19 mouse cellular contexts compared by ENCODE assay signal in genomic region chr11:94475722-94476121, GRCm38 (mm10). TPM values are rescaled to one million over a fixed set of nuclear protein-coding genes. Genes with fewer than 3 reads are reported as not detected.
A peak's percentile ranks its signal among the peaks of the same experiment; 100 is the strongest.
DNase-seq lines count a peak whose midpoint lies in the region; ATAC-seq and TF ChIP-seq lines count a peak whose summit lies in the region.
"Had no signal": no experiment of that assay in that cellular context is flagged by ENCODE, and none has a peak within 500 bp of the region (broad histone marks: within the 10 kb centered on the region; RNA-seq: fewer than 3 reads in every experiment).

No protein-coding gene starts in this region.

- no peak for ATAC-seq in hindbrain, embryonic 11.5 days (ENCODE audit: low FRiP score)
- ATAC-seq in lung, embryonic 14.5 days (ENCODE audit: insufficient read depth), result no peak
- ATAC-seq in midbrain, embryonic 16.5 days, result no peak
- ATAC-seq: inflammation-experienced regulatory T-cells, adult 6 months; Patski had no signal

- 11% methylated on average over 11 of the region's 11 CpGs for WGBS in hindbrain, embryonic 11.5 days
- WGBS in hindbrain, embryonic 10.5 days, result 14% methylated on average over 11 of the region's 11 CpGs
- 18% methylated on average over 11 of the region's 11 CpGs for WGBS in lung, embryonic 14.5 days
- 6% methylated on average over 11 of the region's 11 CpGs for WGBS in midbrain, embryonic 16.5 days

- H3K27me3 ChIP-seq in hindbrain, embryonic 11.5 days (ENCODE audit: control insufficient read depth, insufficient read depth, low read length), result peaks cover 26% of the 10 kb centered on the region
- peaks cover 98% of the 10 kb centered on the region for H3K27me3 ChIP-seq in hindbrain, embryonic 10.5 days (ENCODE audit: insufficient read depth, poor library complexity, severe bottlenecking)
- peaks cover 36% of the 10 kb centered on the region for H3K27me3 ChIP-seq in lung, embryonic 14.5 days (ENCODE audit: insufficient read depth, low read length)
- no peaks in the 10 kb centered on the region for H3K27me3 ChIP-seq in midbrain, embryonic 16.5 days (ENCODE audit: control insufficient read depth, insufficient read depth, low read depth, low read length)
- H3K27me3 ChIP-seq: Patski had no signal

- peak; percentile 50 for DNase-seq in cerebellum, adult 9-10 months
- no peak for DNase-seq in cerebellum, postnatal 25 days
- peak; percentile 13 for DNase-seq in hindbrain, embryonic 11.5 days (ENCODE audit: low spot score)
- no peak for DNase-seq in hindbrain, embryonic 10.5 days (ENCODE audit: low spot score)
- peak; percentile 11 for DNase-seq in lung, embryonic 14.5 days
- no peak for DNase-seq in lung, postnatal 10 days
- no peak for DNase-seq in layer of hippocampus, postnatal 14 days (ENCODE audit: low spot score in 2 of 2)
- DNase-seq: cerebellum, postnatal 36 days had no signal

- no peak overlapping the region for H3K27ac ChIP-seq in hindbrain, embryonic 11.5 days (ENCODE audit: low read depth, low read length)
- no peak overlapping the region for H3K27ac ChIP-seq in hindbrain, embryonic 10.5 days
- no peak overlapping the region for H3K27ac ChIP-seq in lung, embryonic 14.5 days (ENCODE audit: low read depth)
- H3K27ac ChIP-seq in midbrain, embryonic 16.5 days (ENCODE audit: low read length), result no peak overlapping the region
- H3K27ac ChIP-seq: embryonic facial prominence, embryonic 12.5 days; heart, embryonic 15.5 days; left cerebral cortex, adult 2 months; lung, embryonic 15.5 days had no signal

- no peaks in the 10 kb centered on the region for H3K9me3 ChIP-seq in hindbrain, embryonic 11.5 days (ENCODE audit: control insufficient read depth, low read length)
- no peaks in the 10 kb centered on the region for H3K9me3 ChIP-seq in hindbrain, embryonic 10.5 days
- H3K9me3 ChIP-seq in lung, embryonic 14.5 days (ENCODE audit: low read depth, low read length), result no peaks in the 10 kb centered on the region
- H3K9me3 ChIP-seq in midbrain, embryonic 16.5 days (replicated peaks; ENCODE audit: control insufficient read depth, low read length, poor library complexity, severe bottlenecking), result no peaks in the 10 kb centered on the region
- H3K9me3 ChIP-seq: embryonic facial prominence, embryonic 12.5 days; heart, embryonic 15.5 days; limb, embryonic 15.5 days; lung, embryonic 15.5 days had no signal

- H3K9ac ChIP-seq in hindbrain, embryonic 11.5 days (ENCODE audit: low read depth, low read length), result no peak overlapping the region
- H3K9ac ChIP-seq in lung, embryonic 14.5 days, result no peak overlapping the region
- H3K9ac ChIP-seq in midbrain, embryonic 16.5 days (ENCODE audit: low read depth, low read length), result no peak overlapping the region
- H3K9ac ChIP-seq: embryonic facial prominence, embryonic 12.5 days; heart, embryonic 15.5 days; limb, embryonic 15.5 days; lung, embryonic 15.5 days had no signal

- H3K4me2 ChIP-seq in hindbrain, embryonic 11.5 days (replicated peaks; ENCODE audit: low read depth, low read length), result no peak overlapping the region
- H3K4me2 ChIP-seq in lung, embryonic 14.5 days, result no peak overlapping the region
- H3K4me2 ChIP-seq in midbrain, embryonic 16.5 days (ENCODE audit: low read length), result peak overlapping the region; percentile 15; the same call in 1 of the 2 replicates
- H3K4me2 ChIP-seq: heart, embryonic 15.5 days; limb, embryonic 15.5 days; lung, embryonic 15.5 days had no signal

- no peaks in the 10 kb centered on the region for H3K36me3 ChIP-seq in hindbrain, embryonic 11.5 days (ENCODE audit: control insufficient read depth, insufficient read depth, low read length)
- H3K36me3 ChIP-seq in hindbrain, embryonic 10.5 days, result no peaks in the 10 kb centered on the region
- H3K36me3 ChIP-seq in lung, embryonic 14.5 days (ENCODE audit: insufficient read depth), result no peaks in the 10 kb centered on the region
- no peaks in the 10 kb centered on the region for H3K36me3 ChIP-seq in midbrain, embryonic 16.5 days (ENCODE audit: control insufficient read depth, insufficient read depth, low read length)
- H3K36me3 ChIP-seq: embryonic facial prominence, embryonic 12.5 days; heart, embryonic 15.5 days; limb, embryonic 15.5 days; lung, embryonic 15.5 days had no signal

- H3K4me3 ChIP-seq in hindbrain, embryonic 11.5 days (ENCODE audit: low read depth, low read length), result no peak overlapping the region
- no peak overlapping the region for H3K4me3 ChIP-seq in hindbrain, embryonic 10.5 days
- no peak overlapping the region for H3K4me3 ChIP-seq in lung, embryonic 14.5 days (ENCODE audit: low read depth, low read length)
- H3K4me3 ChIP-seq in midbrain, embryonic 16.5 days (ENCODE audit: low read depth, low read length), result no peak overlapping the region
- H3K4me3 ChIP-seq: embryonic facial prominence, embryonic 12.5 days; heart, embryonic 15.5 days; left cerebral cortex, adult 2 months; limb, embryonic 15.5 days; lung, embryonic 15.5 days had no signal

- peaks cover 9% of the 10 kb centered on the region for H3K4me1 ChIP-seq in hindbrain, embryonic 11.5 days (replicated peaks; ENCODE audit: control insufficient read depth, insufficient read depth, low read length)
- H3K4me1 ChIP-seq in hindbrain, embryonic 10.5 days (replicated peaks), result peaks cover 61% of the 10 kb centered on the region
- H3K4me1 ChIP-seq in lung, embryonic 14.5 days (ENCODE audit: insufficient read depth), result peaks cover 16% of the 10 kb centered on the region; the same call in 1 of the 2 replicates
- H3K4me1 ChIP-seq in midbrain, embryonic 16.5 days (ENCODE audit: control insufficient read depth, insufficient read depth, low read length), result peaks cover 21% of the 10 kb centered on the region

- TF ChIP-seq CTCF in lung, embryonic 14.5 days (IDR thresholded peaks at IDR 0.05; ENCODE audit: low read depth), result no peak

RNA-seq across cellular contexts. Expression of gene Cacna1g, which starts 1.7 kb away (rescaled TPM):
- polyA plus RNA-seq in hindbrain, embryonic 11.5 days (2014; fragmentation: Nextera tagmentation; extraction: Ambion mirVana), result 10.9 and 19.3 TPM in 2 replicates
- 5.3 and 7.7 TPM in 2 replicates for polyA plus RNA-seq in hindbrain, embryonic 10.5 days (2016; fragmentation: Nextera tagmentation; extraction: Ambion mirVana)
- 12.9 and 13.5 TPM in 2 replicates for polyA plus RNA-seq in lung, embryonic 14.5 days (2014; fragmentation: Nextera tagmentation; extraction: Ambion mirVana)
- polyA plus RNA-seq in midbrain, embryonic 16.5 days (2015; fragmentation: Nextera tagmentation; extraction: Ambion mirVana), result 18.4 and 21.2 TPM in 2 replicates
- 10 to 100 TPM; 74.7 to 92.9 TPM for total RNA-seq in layer of hippocampus, postnatal 14 days (2021)
- polyA plus RNA-seq: inflammation-experienced regulatory T-cells, adult 6 months had no signal

RNA-seq across cellular contexts. Expression of gene Spata20, which starts 10.3 kb away (rescaled TPM):
- not detected in 2 replicates for polyA plus RNA-seq in hindbrain, embryonic 11.5 days (2014; fragmentation: Nextera tagmentation; extraction: Ambion mirVana)
- polyA plus RNA-seq in hindbrain, embryonic 10.5 days (2016; fragmentation: Nextera tagmentation; extraction: Ambion mirVana), result 0.05 TPM in 1 of 2 replicates, not detected in the other
- 0.42 TPM in 1 of 2 replicates, not detected in the other for polyA plus RNA-seq in lung, embryonic 14.5 days (2014; fragmentation: Nextera tagmentation; extraction: Ambion mirVana)
- polyA plus RNA-seq in midbrain, embryonic 16.5 days (2015; fragmentation: Nextera tagmentation; extraction: Ambion mirVana), result 0.43 and 0.66 TPM in 2 replicates
- total RNA-seq in layer of hippocampus, postnatal 14 days (2021), result under 1 TPM; 0.35 to 0.43 TPM
- total RNA-seq: megakaryocyte, adult 5-6 weeks had no signal
- polyA plus RNA-seq: inflammation-experienced regulatory T-cells, adult 6 months; neural tube, embryonic 11.5 days; small intestine, adult 2 months had no signal

RNA-seq across cellular contexts. Expression of gene Epn3, which starts 24.1 kb away (rescaled TPM):
- 0.80 and 1.3 TPM in 2 replicates for polyA plus RNA-seq in hindbrain, embryonic 11.5 days (2014; fragmentation: Nextera tagmentation; extraction: Ambion mirVana)
- polyA plus RNA-seq in hindbrain, embryonic 10.5 days (2016; fragmentation: Nextera tagmentation; extraction: Ambion mirVana), result 1.7 and 1.9 TPM in 2 replicates
- 14.1 and 15.9 TPM in 2 replicates for polyA plus RNA-seq in lung, embryonic 14.5 days (2014; fragmentation: Nextera tagmentation; extraction: Ambion mirVana)
- polyA plus RNA-seq in midbrain, embryonic 16.5 days (2015; fragmentation: Nextera tagmentation; extraction: Ambion mirVana), result 0.43 and 0.57 TPM in 2 replicates
- total RNA-seq in layer of hippocampus, postnatal 14 days (2021), result 1 to 10 TPM; 3.9 to 5.7 TPM
- total RNA-seq: megakaryocyte, adult 5-6 weeks had no signal
- polyA plus RNA-seq: inflammation-experienced regulatory T-cells, adult 6 months had no signal

RNA-seq across cellular contexts. Expression of gene Mycbpap, which starts 45.8 kb away (rescaled TPM):
- 2.1 and 3.3 TPM in 2 replicates for polyA plus RNA-seq in hindbrain, embryonic 11.5 days (2014; fragmentation: Nextera tagmentation; extraction: Ambion mirVana)
- 3.9 and 4.6 TPM in 2 replicates for polyA plus RNA-seq in hindbrain, embryonic 10.5 days (2016; fragmentation: Nextera tagmentation; extraction: Ambion mirVana)
- 3.2 and 3.3 TPM in 2 replicates for polyA plus RNA-seq in lung, embryonic 14.5 days (2014; fragmentation: Nextera tagmentation; extraction: Ambion mirVana)
- 4.9 and 5.6 TPM in 2 replicates for polyA plus RNA-seq in midbrain, embryonic 16.5 days (2015; fragmentation: Nextera tagmentation; extraction: Ambion mirVana)
- total RNA-seq in layer of hippocampus, postnatal 14 days (2021), result 1 to 10 TPM; 1.6 to 5.6 TPM
- total RNA-seq: megakaryocyte, adult 5-6 weeks had no signal
- polyA plus RNA-seq: inflammation-experienced regulatory T-cells, adult 6 months had no signal

Comparison
In these comparisons a context has a peak if more than half of its experiments do, and no peak if none do; other contexts are left out.
1. DNase-seq: peak in cerebellum, adult 9-10 months (single experiment), hindbrain, embryonic 11.5 days (single experiment) and lung, embryonic 14.5 days (single experiment); none in cerebellum, postnatal 25 days (0 of 2), hindbrain, embryonic 10.5 days (single experiment), lung, postnatal 10 days (single experiment) and layer of hippocampus, postnatal 14 days (0 of 2).